Mouse (Mus musculus) common myeloid progenitor, adult 5-6 weeks (primary cell): ENCODE results near the gene Igsf9b. TPM values are rescaled to one million over a fixed set of nuclear protein-coding genes. Genes with fewer than 3 reads are reported as not detected.

Source experiments
- ATAC-seq: replicated peaks from 2 replicates; pipeline ENCODE4 v1.8.0; 2016; ENCODE audit warnings: low read depth, mild to moderate bottlenecking, moderate TSS enrichment, inconsistent platforms; ENCODE audit not compliant: poor library complexity, severe bottlenecking
- total RNA-seq: library from RNA; stranded (forward); fragments of 200-1000, 187-1606 nt; gene quantifications from 2 replicates; pipeline ENCODE4 v1.2.3, GENCODE M21; 2017

Igsf9b gene
- 0.18 and 0.63 TPM in 2 replicates for total RNA-seq

- peak; percentile 97 for ATAC-seq
These were observed at the start of gene Igsf9b for GRCm38 (mm10) chr9:27298411-27299285. Gene Igsf9b (plus strand): TSS chr9:27299204.

DNA sequence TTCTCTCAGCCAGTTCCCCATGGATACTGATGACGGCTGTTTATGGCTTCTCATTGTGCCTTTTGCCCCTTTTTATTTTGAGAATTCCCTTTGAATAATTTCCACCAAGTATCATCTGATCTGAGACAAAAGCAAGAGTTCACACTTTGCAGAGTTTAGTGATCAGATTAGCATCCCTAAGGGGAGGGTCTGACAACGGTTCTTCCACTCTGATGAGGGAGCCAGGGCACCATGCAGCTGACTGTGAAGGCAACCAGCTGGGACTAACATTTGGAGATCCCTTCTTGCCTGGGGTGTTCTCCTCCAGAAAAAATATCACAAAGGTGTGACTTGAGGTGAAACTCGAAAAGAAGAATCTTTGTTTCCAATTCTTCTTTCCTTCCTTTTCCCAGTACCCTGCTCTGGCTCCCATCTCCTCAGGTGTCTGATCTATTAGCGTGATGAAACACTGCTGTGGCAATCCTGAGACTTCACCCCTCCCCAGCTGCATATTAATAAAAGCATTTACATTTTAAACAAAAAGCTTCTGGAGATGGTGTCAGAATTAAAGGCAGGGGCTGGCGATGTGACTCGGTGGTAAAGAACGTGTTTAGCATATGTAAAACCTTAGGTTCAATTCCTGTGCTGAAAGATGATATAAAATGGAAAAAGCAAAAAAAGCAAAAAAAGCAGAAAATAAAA, 46.8 kb upstream of the Igsf9b start:
- no peak for ATAC-seq

GRCm38 (mm10) chr9:27256454-27256853, 42.5 kb upstream of the Igsf9b start:
- no peak for ATAC-seq

DNA sequence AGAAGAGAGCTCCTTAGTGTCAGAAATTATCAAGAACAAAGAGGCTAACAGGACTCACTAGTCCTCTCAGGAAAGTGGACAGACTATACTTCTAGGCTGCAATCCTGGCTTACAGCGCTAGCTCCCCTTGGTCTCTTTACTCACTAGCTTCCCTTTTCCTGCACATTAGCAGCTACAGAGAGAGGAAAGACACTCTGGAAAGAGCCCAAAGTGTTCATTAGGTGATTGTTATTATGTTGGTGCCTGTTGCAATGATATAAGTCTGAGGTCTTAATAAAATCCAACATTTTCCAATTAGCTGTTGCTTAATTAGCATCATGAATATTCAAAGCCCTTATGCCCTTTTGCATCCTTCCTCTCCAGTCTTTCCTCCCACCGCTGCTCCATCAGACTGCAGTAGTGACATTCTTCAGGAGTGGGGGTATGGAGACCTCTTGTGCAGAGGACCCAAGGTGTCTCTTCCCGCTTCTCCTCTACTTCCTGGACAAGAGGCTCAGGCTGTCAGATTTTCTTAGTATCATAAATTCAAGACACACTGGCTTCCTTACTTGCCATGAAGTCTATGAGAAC, 38.5 kb upstream of the Igsf9b start:
- no peak for ATAC-seq

DNA sequence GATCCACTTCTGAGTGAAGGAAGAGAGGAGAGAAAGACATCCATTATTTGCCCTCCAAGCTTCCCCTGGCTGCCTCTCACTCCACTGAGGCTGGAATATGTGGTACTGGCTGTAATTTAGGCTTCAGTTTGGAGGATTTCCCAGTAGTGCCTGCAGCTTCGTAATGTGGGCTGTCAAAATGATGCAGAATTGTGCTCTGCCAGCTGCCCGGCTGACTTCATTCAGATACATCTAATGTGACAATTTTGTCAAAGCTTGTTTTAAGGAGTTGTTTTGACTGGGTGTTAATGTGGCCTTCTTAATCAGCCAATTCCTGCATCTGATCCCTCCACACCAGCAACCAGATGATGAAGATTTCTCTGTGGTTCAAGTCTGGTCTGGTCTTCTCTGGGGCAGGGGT, 37.1 kb upstream of the Igsf9b start:
- ATAC-seq: no peak

DNA sequence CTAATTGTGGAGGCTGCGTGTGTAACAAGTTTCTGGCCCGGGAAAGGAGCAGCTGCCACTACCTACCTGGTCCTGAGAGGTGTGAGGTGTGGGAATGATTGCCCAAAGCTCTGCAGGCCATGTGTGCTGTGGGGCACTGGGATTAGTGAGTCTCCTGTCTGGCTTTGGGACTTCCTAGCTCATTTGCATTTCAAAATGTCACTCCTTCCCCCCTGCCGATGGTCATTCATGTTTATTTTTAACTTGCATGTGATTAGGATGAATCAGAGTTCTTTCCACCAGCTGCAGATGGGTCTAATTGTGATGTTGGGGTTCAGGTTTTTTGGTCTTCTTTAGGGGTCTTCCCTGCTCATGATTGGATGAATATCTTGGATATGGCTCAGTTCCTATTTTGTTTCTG, 34.0 kb upstream of the Igsf9b start:
- ATAC-seq: no peak

DNA sequence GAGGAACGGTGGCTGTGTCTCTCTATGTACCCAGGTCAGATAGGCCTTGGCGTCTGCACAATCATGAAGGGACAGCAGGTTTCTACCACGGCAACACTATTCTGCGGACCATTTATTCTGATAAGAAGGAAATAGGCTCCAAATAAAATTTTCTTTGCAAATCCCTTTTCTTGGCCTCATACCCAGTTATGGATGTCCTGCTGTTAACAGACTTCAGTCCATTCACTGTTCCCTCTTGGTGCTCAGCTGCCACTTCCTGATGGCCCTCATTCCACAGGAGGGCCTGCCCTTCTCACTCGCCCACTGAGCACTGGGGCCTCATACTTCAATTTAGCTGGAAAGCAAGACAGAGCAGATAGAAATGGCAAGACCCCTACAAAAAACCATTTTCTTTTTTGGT, 31.1 kb upstream of the Igsf9b start:
- ATAC-seq: no peak

GRCm38 (mm10) chr9:27268493-27268892, 30.5 kb upstream of the Igsf9b start:
- ATAC-seq: no peak

GRCm38 (mm10) chr9:27269322-27269721, 29.7 kb upstream of the Igsf9b start:
- ATAC-seq: no peak

DNA sequence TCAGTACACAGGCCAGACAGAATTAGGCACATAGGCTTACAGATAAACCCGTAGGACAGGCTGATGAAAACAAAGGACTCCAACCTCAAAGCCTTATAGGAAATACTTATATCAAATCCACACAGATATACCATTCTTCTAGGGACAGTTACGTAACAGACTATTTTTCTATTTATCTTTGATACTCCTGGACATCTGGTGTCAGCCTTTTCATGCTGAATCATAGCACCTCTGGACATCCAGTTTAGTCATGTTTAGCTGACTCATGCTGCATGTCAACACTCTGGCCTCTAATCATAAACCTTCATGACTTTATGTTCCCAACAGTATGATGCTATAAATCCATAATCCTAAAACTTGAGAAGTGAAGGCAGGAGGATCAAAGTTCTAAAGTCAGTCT, 29.1 kb upstream of the Igsf9b start:
- no peak for ATAC-seq

GRCm38 (mm10) chr9:27271899-27272298, 27.1 kb upstream of the Igsf9b start:
- ATAC-seq: no peak

DNA sequence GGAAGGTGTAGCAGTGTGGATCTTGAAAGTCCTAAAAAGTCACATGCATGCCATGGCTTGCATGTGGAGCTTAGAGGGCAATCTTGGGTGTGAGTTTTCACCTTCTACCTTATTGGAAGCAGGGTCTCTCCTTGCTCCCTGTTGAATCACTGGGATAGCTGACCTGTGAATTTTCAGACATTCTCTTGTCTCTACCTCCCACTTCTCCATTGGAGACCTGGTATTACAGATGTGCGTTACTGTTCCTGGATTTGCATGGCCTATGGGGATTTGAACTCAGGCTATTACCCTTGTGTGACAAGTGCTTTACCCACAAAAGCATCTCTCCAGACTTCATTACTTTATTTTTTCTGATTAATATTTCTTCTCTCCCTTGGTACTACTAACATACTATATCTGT, 26.1 kb upstream of the Igsf9b start:
- no peak for ATAC-seq

- ATAC-seq: no peak
These were observed 22.6 kb upstream of the Igsf9b start for GRCm38 (mm10) chr9:27276282-27276839.

- ATAC-seq: no peak
These were observed 21.5 kb upstream of the Igsf9b start for GRCm38 (mm10) chr9:27277401-27278087.

- no peak for ATAC-seq
These were observed 20.0 kb upstream of the Igsf9b start for GRCm38 (mm10) chr9:27279041-27279440.

- no peak for ATAC-seq
These were observed 18.0 kb upstream of the Igsf9b start for GRCm38 (mm10) chr9:27280976-27281375.

- ATAC-seq: no peak
These were observed 13.2 kb upstream of the Igsf9b start for GRCm38 (mm10) chr9:27285719-27286249.

DNA sequence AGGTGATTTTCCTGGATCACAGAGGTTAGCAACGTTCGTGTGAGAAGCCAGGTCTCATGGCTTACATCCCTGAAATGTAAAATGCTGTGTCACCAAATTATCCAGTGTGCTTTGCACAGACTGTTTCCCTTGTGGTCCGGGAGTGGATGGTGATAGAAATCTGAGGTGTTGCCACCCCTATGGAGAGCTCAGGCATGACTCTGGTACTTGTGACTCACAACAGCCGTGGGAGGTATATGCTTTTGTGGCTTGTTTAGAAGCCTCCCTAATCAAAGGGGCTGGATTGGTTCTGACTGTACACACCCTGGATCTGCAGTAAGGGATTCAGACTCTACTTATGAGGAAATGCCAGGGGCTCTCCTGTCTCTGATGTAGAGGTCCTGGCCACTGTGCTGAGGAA, 12.7 kb upstream of the Igsf9b start:
- ATAC-seq: no peak

GRCm38 (mm10) chr9:27286859-27287258, 12.1 kb upstream of the Igsf9b start:
- no peak for ATAC-seq

GRCm38 (mm10) chr9:27287419-27287818, 11.6 kb upstream of the Igsf9b start:
- ATAC-seq: 0 out of 2 replicates have a peak, but pooled peaks have one; percentile 54
